In the genomic region with DNA sequence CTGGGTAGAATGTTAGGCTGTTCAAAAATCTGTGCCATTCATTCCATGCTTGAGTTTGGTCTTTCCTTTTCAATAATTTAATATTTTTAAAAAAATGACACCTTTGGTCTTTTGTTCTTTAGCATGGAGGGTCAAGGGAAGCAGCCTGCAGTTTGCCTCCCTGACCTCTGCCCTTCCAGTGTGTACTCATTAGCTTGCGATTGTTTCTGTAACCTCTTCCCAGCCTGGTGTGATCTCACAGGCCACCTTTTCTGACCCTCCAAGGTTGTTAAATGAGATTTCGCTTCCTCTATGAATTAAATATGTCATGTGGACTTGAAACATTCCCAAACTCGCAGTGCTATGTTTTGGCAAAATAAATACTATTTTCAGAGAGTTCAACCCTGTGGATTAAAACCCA, we compare ENCODE assay signal across 28 mouse cellular contexts.
DNase-seq lines count a peak whose midpoint lies in the region; ATAC-seq and TF ChIP-seq lines count a peak whose summit lies in the region.
"Had no signal": no experiment of that assay in that cellular context is flagged by ENCODE, and none has a peak within 500 bp of the region (broad histone marks: within the 10 kb centered on the region; RNA-seq: fewer than 3 reads in every experiment).

No protein-coding gene starts in this region.

- no peaks in the 10 kb centered on the region for H3K9me3 ChIP-seq in kidney, postnatal 0 days (replicated peaks; ENCODE audit: low read length)
- no peaks in the 10 kb centered on the region for H3K9me3 ChIP-seq in kidney, embryonic 14.5 days (ENCODE audit: control insufficient read depth, low read length)
- H3K9me3 ChIP-seq in neural tube, embryonic 15.5 days (replicated peaks): no peaks in the 10 kb centered on the region
- H3K9me3 ChIP-seq: embryonic facial prominence, embryonic 13.5 days; forebrain, embryonic 10.5 days; forebrain, embryonic 15.5 days; heart, embryonic 12.5 days; limb, embryonic 12.5 days; neural tube, embryonic 12.5 days had no signal

- no peak overlapping the region for H3K27ac ChIP-seq in kidney, postnatal 0 days
- no peak overlapping the region for H3K27ac ChIP-seq in kidney, embryonic 14.5 days (ENCODE audit: low read depth, low read length)
- no peak overlapping the region for H3K27ac ChIP-seq in neural tube, embryonic 15.5 days (replicated peaks)
- H3K27ac ChIP-seq: embryonic facial prominence, embryonic 13.5 days; forebrain, embryonic 10.5 days; heart, adult 2 months; hindbrain, embryonic 14.5 days; layer of hippocampus, adult 2 months; left cerebral cortex, adult 2 months; limb, embryonic 12.5 days; macrophage; neural tube, embryonic 12.5 days had no signal

- 31% methylated on average over 3 of the region's 3 CpGs for WGBS in kidney, postnatal 0 days
- 32% methylated on average over 3 of the region's 3 CpGs for WGBS in kidney, embryonic 14.5 days
- WGBS in neural tube, embryonic 15.5 days: 81% methylated on average over 3 of the region's 3 CpGs

- no peak overlapping the region for H3K4me2 ChIP-seq in kidney, postnatal 0 days (ENCODE audit: low read length)
- no peak overlapping the region for H3K4me2 ChIP-seq in kidney, embryonic 14.5 days (replicated peaks; ENCODE audit: low read depth, low read length)
- H3K4me2 ChIP-seq in neural tube, embryonic 15.5 days: no peak overlapping the region
- H3K4me2 ChIP-seq: embryonic facial prominence, embryonic 13.5 days; forebrain, embryonic 15.5 days; heart, embryonic 12.5 days; hindbrain, embryonic 14.5 days; limb, embryonic 12.5 days; liver, embryonic 11.5 days; neural tube, embryonic 12.5 days had no signal

- no peak for ATAC-seq in kidney, postnatal 0 days (replicated peaks; ENCODE audit: low FRiP score, low read depth)
- no peak for ATAC-seq in kidney, embryonic 14.5 days (ENCODE audit: low FRiP score, low TSS enrichment)
- no peak for ATAC-seq in neural tube, embryonic 15.5 days (ENCODE audit: low FRiP score)
- ATAC-seq: intestine, postnatal 0 days; lung, postnatal 0 days had no signal

- H3K4me3 ChIP-seq in kidney, postnatal 0 days (replicated peaks; ENCODE audit: low read depth, low read length): no peak overlapping the region
- H3K4me3 ChIP-seq in kidney, embryonic 14.5 days (ENCODE audit: low read length): no peak overlapping the region
- H3K4me3 ChIP-seq in neural tube, embryonic 15.5 days (replicated peaks): no peak overlapping the region
- H3K4me3 ChIP-seq: embryonic facial prominence, embryonic 13.5 days; forebrain, embryonic 10.5 days; forebrain, embryonic 15.5 days; heart, adult 2 months; heart, embryonic 12.5 days; layer of hippocampus, adult 2 months; left cerebral cortex, adult 2 months; limb, embryonic 12.5 days; myocyte; neural tube, embryonic 12.5 days had no signal

- no peaks in the 10 kb centered on the region for H3K4me1 ChIP-seq in kidney, postnatal 0 days (replicated peaks; ENCODE audit: insufficient read depth, low read length)
- 0 out of 2 replicates have a peak, but pooled peaks cover 3% of the 10 kb centered on the region for H3K4me1 ChIP-seq in kidney, embryonic 14.5 days (ENCODE audit: control insufficient read depth, insufficient read depth, low read length)
- peaks cover 16% of the 10 kb centered on the region for H3K4me1 ChIP-seq in neural tube, embryonic 15.5 days
- H3K4me1 ChIP-seq: limb, embryonic 12.5 days; neural tube, embryonic 12.5 days had no signal

- H3K9ac ChIP-seq in kidney, postnatal 0 days (ENCODE audit: low read depth, low read length): no peak overlapping the region
- no peak overlapping the region for H3K9ac ChIP-seq in kidney, embryonic 14.5 days (ENCODE audit: low read depth, low read length)
- H3K9ac ChIP-seq in neural tube, embryonic 15.5 days (replicated peaks): no peak overlapping the region
- H3K9ac ChIP-seq: embryonic facial prominence, embryonic 13.5 days; forebrain, embryonic 15.5 days; heart, embryonic 12.5 days; hindbrain, embryonic 14.5 days; limb, embryonic 12.5 days; neural tube, embryonic 12.5 days had no signal

- no peak for TF ChIP-seq CTCF in kidney, postnatal 0 days (IDR thresholded peaks at IDR 0.05; ENCODE audit: low read depth)

- no peaks in the 10 kb centered on the region for H3K27me3 ChIP-seq in kidney, postnatal 0 days (ENCODE audit: insufficient read depth, low read length)
- H3K27me3 ChIP-seq in kidney, embryonic 14.5 days (ENCODE audit: control insufficient read depth, insufficient read depth, low read length): no peaks in the 10 kb centered on the region
- H3K27me3 ChIP-seq in neural tube, embryonic 15.5 days (replicated peaks): no peaks in the 10 kb centered on the region
- H3K27me3 ChIP-seq: embryonic facial prominence, embryonic 13.5 days; forebrain, embryonic 15.5 days; heart, embryonic 12.5 days; limb, embryonic 12.5 days; neural tube, embryonic 12.5 days had no signal

- H3K36me3 ChIP-seq in kidney, postnatal 0 days (ENCODE audit: insufficient read depth, low read length): 0 out of 2 replicates have a peak, but pooled peaks cover 9% of the 10 kb centered on the region
- peaks cover 4% of the 10 kb centered on the region; the same call in 1 of the 2 replicates for H3K36me3 ChIP-seq in kidney, embryonic 14.5 days (ENCODE audit: control insufficient read depth, insufficient read depth, low read length)
- H3K36me3 ChIP-seq in neural tube, embryonic 15.5 days: no peaks in the 10 kb centered on the region
- H3K36me3 ChIP-seq: forebrain, embryonic 15.5 days; G1E; neural tube, embryonic 12.5 days had no signal

- peak; percentile 32 for DNase-seq in embryo, embryonic 10 days (ENCODE audit: low spot score)
- no peak for DNase-seq in embryo, embryonic 10.5 days (ENCODE audit: low spot score)
- DNase-seq in kidney, postnatal 0 days (ENCODE audit: low spot score): peak; percentile 43
- peak; percentile 13 for DNase-seq in embryo, embryonic 11 days
- DNase-seq in kidney, postnatal 25 days: peak; percentile 22 to 48
- DNase-seq in right cerebral cortex, postnatal 4 days: no peak
- DNase-seq: adrenal gland, postnatal 10 days; cerebellum, adult 11-12 months; gastrocnemius, postnatal 36 days; heart, adult 2 months; thymus, postnatal 4 days had no signal

Comparison
In these comparisons a context has a peak if more than half of its experiments do, and no peak if none do; other contexts are left out.
1. DNase-seq: peak in embryo, embryonic 10 days (single experiment), kidney, postnatal 0 days (single experiment), embryo, embryonic 11 days (single experiment) and kidney, postnatal 25 days (2 of 2); none in embryo, embryonic 10.5 days (single experiment) and right cerebral cortex, postnatal 4 days (single experiment).